Mouse (Mus musculus) liver, embryonic 14 days (tissue): ENCODE measurements around the gene Zfp653. TPM values are rescaled to one million over a fixed set of nuclear protein-coding genes. Genes with fewer than 3 reads are reported as not detected.

Experiments
- polyA plus RNA-seq: library from polyadenylated mRNA; depleted of rRNA; stranded (reverse); fragments of >200 nt; gene quantifications from 2 replicates; pipeline ENCODE4 v1.2.3, GENCODE M21; 2012; rRNA removed

Zfp653 gene
- polyA plus RNA-seq = 7.3 and 7.9 TPM in 2 replicates

GRCm38 (mm10) chr9:22070791-22071573 is at the start of gene Zfp653, which contains the start of gene Gm49318:
Gene Zfp653, minus strand, starts transcription at chr9:22071376.
Gene Gm49318, minus strand, starts transcription at chr9:22071259.

GRCm38 (mm10) chr9:22116740-22117426 is 45.7 kb upstream of the Zfp653 start, which contains the start of gene Elof1:
Gene Elof1, minus strand, starts transcription at chr9:22117172.

GRCm38 (mm10) chr9:22098993-22099696 is 28.0 kb upstream of the Zfp653 start, which contains the start of gene Cnn1:
Gene Cnn1, plus strand, starts transcription at chr9:22099216.

GRCm38 (mm10) chr9:22085022-22085834 is 14.1 kb upstream of the Zfp653 start, which contains the start of gene Ecsit:
Gene Ecsit, minus strand, starts transcription at chr9:22085438.

GRCm38 (mm10) chr9:22051958-22052254 is 19.3 kb downstream of the Zfp653 start, which contains the start of gene Elavl3:
Gene Elavl3, minus strand, starts transcription at chr9:22052023.

Other genes with a start within 250 kb of the Zfp653 start
- gene Angptl8, start 235.9 kb downstream of the Zfp653 start, polyA plus RNA-seq = 17.9 and 18.5 TPM in 2 replicates
- 9.2 and 9.4 TPM in 2 replicates for gene Dock6, start 218.7 kb downstream of the Zfp653 start, polyA plus RNA-seq
- gene Rab3d, start 153.2 kb downstream of the Zfp653 start, polyA plus RNA-seq = 5.2 and 5.5 TPM in 2 replicates
- 1.1 and 1.3 TPM in 2 replicates for gene Ccdc159, start 143.9 kb downstream of the Zfp653 start, polyA plus RNA-seq
- gene Tmem205, start 143.8 kb downstream of the Zfp653 start, polyA plus RNA-seq = 31.9 and 38.6 TPM in 2 replicates
- 2.4 and 2.6 TPM in 2 replicates for gene Plppr2, start 134.3 kb downstream of the Zfp653 start, polyA plus RNA-seq
- 1.2 and 1.4 TPM in 2 replicates for gene Swsap1, start 115.6 kb downstream of the Zfp653 start, polyA plus RNA-seq
- gene Epor, start 107.9 kb downstream of the Zfp653 start, polyA plus RNA-seq = 117 and 141 TPM in 2 replicates
- gene Rgl3, start 81.9 kb downstream of the Zfp653 start, polyA plus RNA-seq = 0.10 TPM in 2 replicates
- gene Ccdc151, start 68.7 kb downstream of the Zfp653 start, polyA plus RNA-seq = 0.05 and 0.06 TPM in 2 replicates
- 41.7 and 46.6 TPM in 2 replicates for gene Prkcsh, start 68.6 kb downstream of the Zfp653 start, polyA plus RNA-seq
- 0.01 and 0.03 TPM in 2 replicates for gene Elavl3, start 19.4 kb downstream of the Zfp653 start, polyA plus RNA-seq
- gene Gm49318, start 117 bp downstream of the Zfp653 start, polyA plus RNA-seq = not detected in 2 replicates
- gene Ecsit, start 14.1 kb upstream of the Zfp653 start, polyA plus RNA-seq = 13.1 and 15.4 TPM in 2 replicates
- 0.12 and 0.29 TPM in 2 replicates for gene Cnn1, start 27.8 kb upstream of the Zfp653 start, polyA plus RNA-seq
- gene Elof1, start 45.8 kb upstream of the Zfp653 start, polyA plus RNA-seq = 52.9 and 66.3 TPM in 2 replicates
- gene Acp5, start 64.3 kb upstream of the Zfp653 start, polyA plus RNA-seq = 160 and 181 TPM in 2 replicates
- gene Pigyl, start 85.5 kb upstream of the Zfp653 start, polyA plus RNA-seq = 29.2 and 32.3 TPM in 2 replicates
- gene Zfp872, start 116.7 kb upstream of the Zfp653 start, polyA plus RNA-seq = 0.02 and 0.05 TPM in 2 replicates
- gene Zfp809, start 154.3 kb upstream of the Zfp653 start, polyA plus RNA-seq = 5.2 and 5.7 TPM in 2 replicates
- gene Zfp599, start 188.5 kb upstream of the Zfp653 start, polyA plus RNA-seq = 0.76 and 0.81 TPM in 2 replicates
- gene Zfp810, start 236.3 kb upstream of the Zfp653 start, polyA plus RNA-seq = 1.9 and 2.4 TPM in 2 replicates